Mouse (Mus musculus) olfactory bulb, adult 2 months (tissue): ENCODE results near the gene Fbxl16. TPM values are rescaled to one million over a fixed set of nuclear protein-coding genes. Genes with fewer than 3 reads are reported as not detected.

Source experiments
- H3K27ac ChIP-seq: fragments of 200-500 bp; 2 replicates; pipeline ENCODE4 v1.5.1; 2012; ENCODE audit warnings: low read depth, low read length; ENCODE audit not compliant: insufficient read depth
- H3K4me1 ChIP-seq: fragments of 200-500 bp; 2 replicates; pipeline ENCODE4 v1.6.1; 2012; ENCODE audit warnings: low read length; ENCODE audit not compliant: control insufficient read depth, insufficient read depth
- H3K4me3 ChIP-seq: fragments of 200-500 bp; 2 replicates; pipeline ENCODE4 v1.5.1; 2012; ENCODE audit warnings: mild to moderate bottlenecking, low read depth, low read length, moderate library complexity; ENCODE audit not compliant: insufficient read depth
- CTCF ChIP-seq: fragments of 200-500 bp; IDR thresholded peaks from 2 replicates; pipeline ENCODE4 v1.5.1; 2012; ENCODE audit warnings: low read depth, mild to moderate bottlenecking, low read length, moderate library complexity; ENCODE audit not compliant: insufficient read depth
- POLR2A ChIP-seq: fragments of 200-500 bp; IDR thresholded peaks from 2 replicates; pipeline ENCODE4 v1.6.1; 2012; ENCODE audit warnings: mild to moderate bottlenecking, low read depth, low read length, moderate library complexity; ENCODE audit not compliant: insufficient read depth
- WGBS: fragments of 180-500 bp; shearing (Covaris S2); methylation state at CpG from one replicate; pipeline ENCODE4 v1.1.7; 2018; 5-methylcytosine and 5-hydroxymethylcytosine counted together
- polyA plus RNA-seq: library from polyadenylated mRNA; stranded (reverse); fragments of >200 nt; gene quantifications from 2 replicates; pipeline ENCODE4 v1.2.4, GENCODE M21; 2012; ENCODE audit warnings: low replicate concordance; ENCODE audit not compliant: missing spikeins, insufficient read depth, insufficient read length

Fbxl16 gene
- polyA plus RNA-seq, 1 experiment: not detected

GRCm38 (mm10) chr17:25829558-25830017 is 20.7 kb downstream of the Fbxl16 start:
- Histone ChIP-seq H3K4me1 (peaks cover 72% of the 10 kb centered on the region), H3K4me3 (peak overlapping the region; percentile 75), H3K27ac (peak overlapping the region; percentile 81; the same call in 1 of the 2 replicates)
- 30% methylated on average over 8 of the region's 8 CpGs for WGBS
- TF ChIP-seq CTCF (no peak), POLR2A (no peak)

GRCm38 (mm10) chr17:25830200-25830753 is 21.4 kb downstream of the Fbxl16 start:
- WGBS: 79% methylated on average over 4 of the region's 4 CpGs
- H3K4me3 ChIP-seq: no peak overlapping the region
- no peak overlapping the region for H3K27ac ChIP-seq
- TF ChIP-seq POLR2A (no peak), CTCF (no peak)
- peaks cover 72% of the 10 kb centered on the region for H3K4me1 ChIP-seq

- 84% methylated on average over 14 of the region's 14 CpGs for WGBS
- no peak for TF ChIP-seq POLR2A
- TF ChIP-seq CTCF: no peak
- Histone ChIP-seq H3K4me1 (peaks cover 72% of the 10 kb centered on the region), H3K27ac (no peak overlapping the region), H3K4me3 (no peak overlapping the region)
These were observed 22.0 kb downstream of the Fbxl16 start for GRCm38 (mm10) chr17:25830806-25831431.

- Histone ChIP-seq H3K4me1 (peaks cover 73% of the 10 kb centered on the region), H3K27ac (no peak overlapping the region), H3K4me3 (peak overlapping the region; percentile 76)
- TF ChIP-seq POLR2A: no peak
- TF ChIP-seq CTCF: no peak
- 43% methylated on average over 21 of the region's 21 CpGs for WGBS
These were observed 22.8 kb downstream of the Fbxl16 start for GRCm38 (mm10) chr17:25831451-25832281.

GRCm38 (mm10) chr17:25832436-25833290 is 23.8 kb downstream of the Fbxl16 start:
- TF ChIP-seq CTCF: no peak
- TF ChIP-seq POLR2A: peak; percentile 89
- Histone ChIP-seq H3K4me3 (peak overlapping the region; percentile 81), H3K27ac (peak overlapping the region; percentile 97), H3K4me1 (peaks cover 70% of the 10 kb centered on the region)
- under 1% methylated on average over 76 of the region's 77 CpGs for WGBS

- WGBS: under 1% methylated on average over 24 of the region's 24 CpGs
- H3K4me1 ChIP-seq: peaks cover 70% of the 10 kb centered on the region
- peak within 1 kb of the TSS; percentile 97 for H3K27ac ChIP-seq
- peak within 1 kb of the TSS; percentile 81 for H3K4me3 ChIP-seq
- TF ChIP-seq POLR2A (no peak), CTCF (no peak)
These were observed 24.4 kb downstream of the Fbxl16 start, which contains the start of gene Stub1 for GRCm38 (mm10) chr17:25833291-25833663. Stub1 (minus strand) TSS chr17:25833404.

GRCm38 (mm10) chr17:25833961-25834594 is 25.2 kb downstream of the Fbxl16 start:
- H3K4me1 ChIP-seq: peaks cover 69% of the 10 kb centered on the region
- WGBS: 26% methylated on average over 6 of the region's 6 CpGs
- peak overlapping the region; percentile 97 for H3K27ac ChIP-seq
- peak overlapping the region; percentile 81 for H3K4me3 ChIP-seq
- no peak for TF ChIP-seq POLR2A
- no peak for TF ChIP-seq CTCF
